Mouse (Mus musculus): ENCODE data around the gene Phf24.

The Phf24 gene

GRCm38 (mm10) chr4:42913391-42913790 is 3.1 kb upstream of the Phf24 start:
- DNase-seq (ENCODE audit: low spot score): no peak

DNA sequence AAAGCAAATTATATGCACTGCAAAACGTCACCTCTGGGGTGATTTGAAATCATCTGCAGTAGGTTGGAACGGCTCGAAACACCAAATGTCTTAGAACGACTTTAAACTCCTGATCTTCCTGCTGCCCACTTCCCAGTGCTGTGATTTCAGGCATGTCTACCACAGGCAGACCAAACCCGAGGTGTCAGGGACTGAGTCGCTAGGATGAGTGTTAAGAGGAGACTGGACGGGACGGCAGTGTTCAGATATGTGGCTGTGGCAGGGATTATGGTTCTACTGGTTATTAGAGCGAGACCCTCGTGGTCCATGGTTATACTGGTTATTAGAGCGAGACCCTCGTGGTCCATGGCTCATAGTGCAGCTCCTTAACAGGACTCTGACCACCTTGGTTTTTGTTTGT is 1.1 kb upstream of the Phf24 start:
- DNase-seq (ENCODE audit: low spot score): no peak

GRCm38 (mm10) chr4:42915966-42916365 is 494 bp upstream of the Phf24 start:
- no peak for DNase-seq (ENCODE audit: low spot score)

GRCm38 (mm10) chr4:42917402-42917774 is 928 bp downstream of the Phf24 start:
- DNase-seq (ENCODE audit: low spot score): no peak

GRCm38 (mm10) chr4:42920726-42921125 is 4.3 kb downstream of the Phf24 start:
- no peak for DNase-seq (ENCODE audit: low spot score)

- no peak for DNase-seq (ENCODE audit: low spot score)
Observed at GRCm38 (mm10) chr4:42921536-42921935, 5.1 kb downstream of the Phf24 start.

DNA sequence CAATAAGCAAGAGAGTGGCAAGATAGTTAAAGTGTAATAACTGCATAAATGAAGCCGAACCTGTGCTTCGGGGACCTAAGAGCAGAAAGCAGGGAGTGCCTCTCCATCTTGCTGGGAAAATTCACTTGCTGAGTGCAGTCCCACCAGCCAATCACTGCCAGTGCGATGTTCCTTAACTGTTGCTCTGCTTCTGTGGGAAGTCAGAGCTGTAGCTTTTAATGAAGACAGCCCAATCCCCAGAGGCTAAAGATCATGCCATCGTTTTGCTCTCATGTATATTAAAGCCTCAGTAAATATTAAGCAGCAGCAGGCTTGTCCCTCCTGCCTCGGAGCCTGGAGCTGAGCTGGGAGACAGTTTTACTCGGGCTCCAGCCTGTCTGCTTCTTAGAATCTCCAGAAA is 5.6 kb downstream of the Phf24 start:
- no peak for DNase-seq (ENCODE audit: low spot score)

DNA sequence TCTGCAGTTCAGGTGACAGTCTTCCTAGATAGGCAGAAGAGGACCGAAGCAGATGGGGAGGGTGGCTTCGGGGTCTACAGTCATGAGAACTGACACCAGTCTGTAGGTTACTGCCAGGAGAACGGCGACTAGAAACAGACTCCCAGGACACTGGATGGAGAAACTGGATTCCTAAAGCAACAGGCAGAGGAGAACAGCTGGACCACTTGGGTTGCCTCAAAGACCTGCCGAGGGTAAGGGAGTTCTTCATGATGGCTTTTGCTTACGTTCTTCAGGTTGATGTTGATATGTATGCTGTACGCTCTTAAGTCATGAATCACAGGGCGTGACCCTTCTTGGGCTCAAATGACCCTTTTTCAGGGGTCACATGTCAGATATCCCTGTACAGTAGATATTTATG is 6.0 kb downstream of the Phf24 start:
- no peak for DNase-seq (ENCODE audit: low spot score)

- DNase-seq (ENCODE audit: low spot score): no peak
Observed at GRCm38 (mm10) chr4:42924095-42924710, 7.7 kb downstream of the Phf24 start.

DNA sequence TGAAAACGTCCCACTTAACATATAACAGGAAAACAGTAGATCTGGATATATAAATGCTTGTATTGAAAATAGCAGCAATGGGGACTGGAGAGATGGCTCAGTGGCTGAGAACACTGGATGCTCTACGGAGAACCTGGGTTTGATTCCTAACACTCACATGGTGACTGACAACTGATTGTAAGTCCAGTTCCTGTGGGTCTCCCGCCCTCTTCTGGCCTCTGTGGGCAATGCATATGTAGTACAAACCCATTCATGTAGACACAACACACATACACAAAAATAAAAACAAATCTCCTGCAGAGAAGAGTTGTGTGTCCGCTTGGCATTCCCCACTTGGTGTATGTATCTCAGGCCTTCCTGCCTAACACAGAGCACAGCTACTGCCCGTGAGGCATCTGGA is 11.7 kb downstream of the Phf24 start:
- DNase-seq (ENCODE audit: low spot score): no peak

GRCm38 (mm10) chr4:42928952-42929351 is 12.5 kb downstream of the Phf24 start:
- no peak for DNase-seq (ENCODE audit: low spot score)

DNA sequence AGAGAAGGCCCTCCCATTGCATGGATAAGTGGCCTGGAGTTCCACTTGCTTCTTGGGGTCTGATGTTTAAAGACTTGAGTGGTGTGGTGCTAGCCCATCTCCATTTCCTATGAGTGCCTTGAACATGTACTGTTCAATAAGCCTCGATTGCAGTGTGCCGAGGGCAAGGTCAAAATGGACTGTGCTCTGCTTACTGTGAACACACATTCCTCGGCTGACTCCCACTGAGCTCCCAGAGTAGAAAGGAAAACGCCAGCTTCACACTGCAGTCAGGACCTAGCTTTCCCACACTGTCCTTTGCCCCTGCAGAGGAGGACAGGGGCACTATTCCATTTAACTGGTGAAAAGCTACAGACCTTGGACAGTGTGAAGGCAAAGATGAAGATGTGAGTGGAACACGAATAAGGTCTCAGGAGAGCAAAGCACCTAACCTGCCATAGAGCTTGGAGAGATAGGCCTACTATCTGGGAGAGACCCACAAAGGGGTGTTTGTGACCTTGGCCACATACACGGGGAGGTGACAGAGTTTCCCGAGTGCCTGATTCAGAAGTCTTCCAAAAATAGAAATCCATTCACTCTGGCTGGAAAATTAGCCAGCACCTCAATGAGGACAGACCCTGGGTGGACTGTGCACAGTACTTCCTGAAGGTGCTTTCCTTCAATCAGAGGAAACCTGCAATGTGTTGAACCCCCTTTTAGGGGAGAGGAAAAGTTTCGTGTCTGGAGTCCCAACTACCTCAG is 15.9 kb downstream of the Phf24 start:
- DNase-seq (ENCODE audit: low spot score): no peak

GRCm38 (mm10) chr4:42933630-42934029 is 17.2 kb downstream of the Phf24 start:
- no peak for DNase-seq (ENCODE audit: low spot score)

DNA sequence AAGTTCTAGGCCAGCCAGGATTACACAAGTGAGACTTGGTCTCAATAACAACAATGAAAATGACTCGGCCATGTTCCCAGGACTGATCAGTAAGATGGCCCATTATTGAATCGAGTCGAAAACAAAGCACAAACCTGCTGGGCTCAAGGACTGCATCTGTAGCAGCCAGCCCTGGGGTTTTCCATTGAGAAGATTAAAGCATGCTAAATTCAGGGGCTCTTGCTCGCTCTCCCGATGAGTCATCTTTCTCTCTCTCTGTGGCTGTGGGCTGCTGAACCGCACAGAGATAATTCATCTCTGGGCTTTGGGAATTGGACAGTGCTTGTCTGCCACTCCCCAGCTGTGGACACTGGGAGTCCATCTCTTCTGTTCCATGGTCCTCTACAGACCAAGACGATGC is 24.9 kb downstream of the Phf24 start:
- DNase-seq (ENCODE audit: low spot score): no peak

DNA sequence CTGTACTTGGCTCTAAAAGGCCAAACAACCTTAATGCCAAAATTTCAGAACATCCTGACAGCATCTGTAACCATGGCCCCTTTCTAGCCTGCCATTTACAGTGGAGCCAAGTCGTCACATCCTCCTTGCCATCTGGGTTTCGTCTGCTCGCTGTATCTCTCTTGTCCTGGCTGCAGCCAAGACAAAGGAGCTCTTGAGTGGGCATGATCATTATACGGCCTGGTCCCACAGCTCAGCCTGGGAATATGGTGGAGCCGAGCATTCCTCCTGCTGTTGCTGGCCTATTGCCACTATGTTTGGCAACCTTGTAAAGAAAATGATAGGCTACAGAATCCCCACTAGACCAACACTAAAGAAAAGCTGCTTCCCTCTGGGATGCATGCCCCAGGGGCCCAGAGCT is 26.9 kb downstream of the Phf24 start:
- DNase-seq (ENCODE audit: low spot score): no peak

- no peak for DNase-seq (ENCODE audit: low spot score)
Observed at GRCm38 (mm10) chr4:42944185-42944584, 27.7 kb downstream of the Phf24 start.

- DNase-seq (ENCODE audit: low spot score): peak; percentile 52
Observed at GRCm38 (mm10) chr4:42945043-42945442, 28.6 kb downstream of the Phf24 start.

DNA sequence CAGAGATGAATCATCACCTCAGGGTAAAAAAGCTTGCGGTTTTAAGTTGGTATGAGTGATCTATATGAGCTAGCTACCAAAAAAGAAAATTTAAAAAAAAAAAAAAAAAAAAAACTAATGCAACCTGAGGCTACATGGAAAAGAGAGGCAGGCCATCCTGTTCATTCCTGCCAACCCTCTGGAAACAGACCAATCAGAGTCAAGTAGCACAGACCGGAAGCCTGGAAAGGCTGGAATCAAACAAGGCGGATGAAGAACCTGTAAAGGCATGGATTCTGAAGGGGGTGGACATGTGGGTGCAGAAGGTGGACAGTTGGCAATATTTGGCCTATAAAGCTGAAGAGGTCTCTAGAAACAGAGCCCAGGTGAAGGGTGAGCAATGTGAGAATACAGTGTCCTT is 29.0 kb downstream of the Phf24 start:
- no peak for DNase-seq (ENCODE audit: low spot score)

GRCm38 (mm10) chr4:42945952-42946351 is 29.5 kb downstream of the Phf24 start:
- DNase-seq (ENCODE audit: low spot score): peak; percentile 62

- no peak for DNase-seq (ENCODE audit: low spot score)
Observed at GRCm38 (mm10) chr4:42946733-42947290, 30.4 kb downstream of the Phf24 start.

DNA sequence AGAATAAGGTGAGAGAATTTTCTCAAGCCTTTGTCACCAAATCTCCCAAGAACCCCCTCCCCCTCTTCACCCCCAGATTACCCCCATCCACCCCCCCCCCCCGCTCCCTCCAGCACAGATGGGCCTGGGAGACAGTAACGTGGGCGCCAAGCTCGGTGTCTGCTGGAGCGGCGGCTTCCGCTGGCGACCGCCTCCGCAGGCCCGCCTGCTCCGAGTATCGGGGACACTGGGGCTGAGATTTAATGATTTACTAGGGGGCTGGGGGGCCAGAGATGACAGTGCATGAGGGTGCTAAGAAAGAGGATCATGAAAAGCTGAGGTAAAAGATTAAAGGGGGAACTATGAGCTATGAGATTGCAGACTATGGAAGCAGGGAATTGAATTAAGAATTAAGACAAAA is 32.1 kb downstream of the Phf24 start:
- no peak for DNase-seq (ENCODE audit: low spot score)

- DNase-seq (ENCODE audit: low spot score): no peak
Observed at GRCm38 (mm10) chr4:42949051-42949675, 32.7 kb downstream of the Phf24 start.

DNA sequence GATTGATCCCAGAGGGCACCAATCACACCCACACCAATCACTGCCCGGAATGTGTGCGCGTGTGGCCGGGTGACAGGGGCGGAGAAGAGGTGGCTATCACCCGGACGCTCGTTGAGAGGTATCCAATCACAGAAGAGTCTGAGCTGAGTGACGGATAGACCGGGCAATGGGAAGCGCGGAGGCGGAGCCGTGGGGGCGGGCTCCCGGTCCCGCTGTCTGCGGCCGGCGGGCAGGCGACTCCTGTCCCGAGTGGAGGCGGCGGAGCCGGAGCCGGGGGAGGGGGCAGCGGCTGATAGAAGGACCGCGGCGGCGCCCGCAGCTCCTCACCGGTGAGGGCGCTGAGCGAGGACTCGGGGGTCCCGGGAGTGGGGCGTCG is 33.2 kb downstream of the Phf24 start, which contains the start of gene Dnajb5:
TSS of gene Dnajb5 (plus strand) at position 139 of the 376 bp plus-strand sequence.
- DNase-seq (ENCODE audit: low spot score): peak; percentile 97
